Mouse (Mus musculus): ENCODE measurements at regions not wholly inside any gene's neighbourhood (a gene's known extent, or its start where the extent isn't known, plus 50 kb on each side); places are given as distances from the start of the nearest gene placed in this dataset.

GRCm38 (mm10) chr15:85682116-85682515 is 52.7 kb upstream of the Ppara start:
- TF ChIP-seq EP300 (optimal IDR thresholded peaks at IDR 0.05) (no peak), CTCF (IDR thresholded peaks at IDR 0.05; ENCODE audit: low read depth) (no peak)
